Mouse (Mus musculus) forebrain, embryonic 11.5 days (tissue): ENCODE measurements at regions not wholly inside any gene's neighbourhood (a gene's known extent, or its start where the extent isn't known, plus 50 kb on each side); places are given as distances from the start of the nearest gene placed in this dataset.

Source experiments
- ATAC-seq: fragments of 200-750 bp; cut with Nextera tagmentation; replicated peaks from 2 replicates; pipeline ENCODE4 v1.8.0; 2017; ENCODE audit warnings: moderate TSS enrichment; ENCODE audit not compliant: low FRiP score
- DNase-seq: peaks from one replicate; pipeline ENCODE4 v3.0.0-alpha.2; 2017; ENCODE audit warnings: low spot score
- H3K27ac ChIP-seq: fragments of 300-500 bp; sonication (generic); 2 replicates; pipeline ENCODE4 v1.5.1; 2014; ENCODE audit warnings: low read depth, low read length
- H3K27me3 ChIP-seq: fragments of 300-500 bp; sonication (generic); 2 replicates; pipeline ENCODE4 v1.6.1; 2014; ENCODE audit warnings: mild to moderate bottlenecking, low read length, mixed read lengths; ENCODE audit not compliant: control insufficient read depth, insufficient read depth
- H3K36me3 ChIP-seq: fragments of 300-500 bp; sonication (generic); 2 replicates; pipeline ENCODE4 v1.6.1; 2014; ENCODE audit warnings: mild to moderate bottlenecking, low read length, moderate library complexity, mixed read lengths; ENCODE audit not compliant: control insufficient read depth, insufficient read depth
- H3K4me1 ChIP-seq: fragments of 300-500 bp; sonication (generic); replicated peaks from 2 replicates; pipeline ENCODE4 v1.6.1; 2014; ENCODE audit warnings: low read length, mixed read lengths; ENCODE audit not compliant: control insufficient read depth, insufficient read depth
- H3K4me2 ChIP-seq: fragments of 300-500 bp; sonication (generic); 2 replicates; pipeline ENCODE4 v1.6.1; 2014; ENCODE audit warnings: low read depth, mild to moderate bottlenecking, low read length, moderate library complexity, mixed read lengths; ENCODE audit not compliant: severe bottlenecking
- H3K4me3 ChIP-seq: fragments of 300-500 bp; sonication (generic); 2 replicates; pipeline ENCODE4 v1.5.1; 2014; ENCODE audit warnings: low read depth, low read length
- H3K9ac ChIP-seq: fragments of 300-500 bp; sonication (generic); 2 replicates; pipeline ENCODE4 v1.6.1; 2014; ENCODE audit warnings: low read length
- H3K9me3 ChIP-seq: fragments of 300-500 bp; sonication (generic); 2 replicates; pipeline ENCODE4 v1.6.1; 2016; ENCODE audit warnings: low read length, mixed read lengths; ENCODE audit not compliant: control insufficient read depth
- WGBS: fragments of 180-500 bp; shearing (Covaris S2); extraction: QIAGEN DNeasy Blood & Tissue Kit; methylation state at CpG from one replicate; pipeline ENCODE4 v1.1.7; 2014; 5-methylcytosine and 5-hydroxymethylcytosine counted together

DNA sequence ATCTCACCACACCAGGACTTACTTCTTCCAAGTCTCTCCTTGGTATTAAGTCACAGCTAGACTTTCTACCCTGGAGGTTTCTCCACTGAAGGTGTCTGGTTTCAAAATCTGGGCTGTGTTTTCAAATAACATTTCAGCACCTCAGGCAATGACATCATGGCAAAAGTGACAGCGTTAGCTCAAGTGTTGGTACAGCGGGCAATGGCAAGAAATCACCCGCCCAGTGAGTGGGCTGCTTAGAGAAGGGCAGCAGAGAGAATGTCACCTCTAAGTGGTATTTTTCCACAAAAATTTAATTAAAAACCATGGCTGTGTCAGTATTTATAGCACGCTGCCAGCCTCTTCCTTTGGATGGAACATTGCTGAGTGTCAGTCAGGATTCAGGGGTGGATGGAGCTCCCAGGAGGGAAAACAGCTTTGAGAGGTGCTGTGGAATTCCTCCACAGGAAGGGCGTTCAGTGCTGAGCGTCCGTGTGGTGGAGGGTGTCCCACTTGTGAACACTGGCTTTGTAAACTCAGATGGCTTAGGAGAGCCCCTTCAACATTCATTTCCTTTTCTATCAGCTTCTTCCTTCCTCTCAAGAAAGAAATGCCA lies 141.5 kb downstream of the Gas1 start:
- Histone ChIP-seq H3K9me3 (no peaks in the 10 kb centered on the region; the same call in 1 of the 2 replicates), H3K4me2 (no peak overlapping the region), H3K36me3 (no peaks in the 10 kb centered on the region), H3K4me1 (no peaks in the 10 kb centered on the region), H3K4me3 (no peak overlapping the region), H3K9ac (no peak overlapping the region), H3K27ac (no peak overlapping the region), H3K27me3 (no peaks in the 10 kb centered on the region)
- WGBS = 85% methylated on average over 7 of the region's 7 CpGs
- DNase-seq = no peak
- ATAC-seq = no peak

DNA sequence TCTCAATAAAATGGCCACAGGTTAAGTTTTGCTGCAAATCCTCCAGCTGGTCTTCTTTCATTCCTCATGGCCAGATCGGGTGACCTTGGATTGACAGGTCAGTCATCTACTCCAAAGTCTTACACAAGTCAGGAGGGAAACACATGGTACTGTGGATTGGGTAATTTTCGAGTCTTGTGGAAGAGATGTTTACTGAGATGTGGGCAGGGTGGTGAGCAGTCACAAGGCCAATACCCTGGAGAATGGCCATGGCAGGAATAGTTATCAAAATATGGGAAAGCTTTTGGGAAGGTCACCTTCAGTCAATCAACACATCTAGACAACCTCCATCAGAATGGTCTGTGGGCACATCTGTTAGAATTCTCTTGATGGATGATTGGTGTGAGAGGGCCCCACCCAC lies 144.0 kb downstream of the Gas1 start:
- Histone ChIP-seq H3K4me1 (no peaks in the 10 kb centered on the region), H3K9ac (no peak overlapping the region), H3K4me3 (no peak overlapping the region), H3K36me3 (no peaks in the 10 kb centered on the region), H3K4me2 (no peak overlapping the region), H3K9me3 (no peaks in the 10 kb centered on the region), H3K27me3 (no peaks in the 10 kb centered on the region), H3K27ac (no peak overlapping the region)
- WGBS = 76% methylated on average over 2 of the region's 2 CpGs
- DNase-seq = no peak
- no peak for ATAC-seq

DNA sequence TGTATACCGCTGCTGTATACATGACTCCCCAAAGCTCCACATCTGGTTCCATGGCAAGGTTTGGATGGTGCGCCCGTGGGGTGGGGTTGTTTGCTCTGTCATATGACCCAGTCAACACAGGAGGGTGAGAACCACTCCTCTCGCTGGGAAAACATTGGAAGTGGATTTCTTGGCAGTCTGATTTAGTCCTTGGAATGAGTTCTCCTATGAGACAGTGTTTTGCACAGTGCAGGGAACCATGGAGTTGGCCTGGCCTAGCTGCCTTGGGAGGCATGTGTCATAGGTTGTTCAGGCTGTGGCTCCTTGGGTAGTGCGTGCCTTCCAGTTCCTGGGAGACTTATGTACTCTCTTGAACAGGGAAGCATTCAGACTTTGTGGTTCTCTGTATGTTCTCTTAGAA lies 144.6 kb downstream of the Gas1 start:
- H3K9ac ChIP-seq = no peak overlapping the region
- no peaks in the 10 kb centered on the region for H3K36me3 ChIP-seq
- H3K4me1 ChIP-seq = no peaks in the 10 kb centered on the region
- no peaks in the 10 kb centered on the region for H3K9me3 ChIP-seq
- no peak overlapping the region for H3K4me2 ChIP-seq
- WGBS = 92% methylated on average over 5 of the region's 5 CpGs
- H3K27me3 ChIP-seq = no peaks in the 10 kb centered on the region
- no peak overlapping the region; the same call in 1 of the 2 replicates for H3K27ac ChIP-seq
- DNase-seq (no peak), ATAC-seq (no peak)
- H3K4me3 ChIP-seq = no peak overlapping the region

DNA sequence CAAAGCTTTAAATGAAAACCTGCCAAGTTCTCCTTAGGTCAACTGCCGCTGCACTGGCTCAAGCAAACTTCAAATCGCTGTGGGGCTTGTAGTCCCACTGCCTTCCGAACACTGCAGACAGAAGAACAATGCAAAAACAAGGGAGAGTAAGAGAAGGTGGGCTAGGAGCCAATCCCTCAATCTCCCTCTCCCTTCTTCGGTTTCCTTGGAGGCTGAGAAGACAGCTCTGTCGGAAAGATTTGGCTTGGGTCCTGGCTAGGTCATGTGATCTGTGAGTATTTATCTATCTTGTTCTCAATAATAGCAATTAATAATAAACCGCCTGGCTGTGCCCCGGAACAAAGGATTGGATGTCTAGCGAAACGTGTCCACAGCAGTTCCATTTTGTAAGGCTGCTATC lies 147.6 kb downstream of the Gas1 start:
- Histone ChIP-seq H3K36me3 (no peaks in the 10 kb centered on the region), H3K9ac (no peak overlapping the region), H3K4me3 (no peak overlapping the region), H3K9me3 (no peaks in the 10 kb centered on the region), H3K4me2 (no peak overlapping the region), H3K27me3 (no peaks in the 10 kb centered on the region), H3K27ac (no peak overlapping the region), H3K4me1 (no peaks in the 10 kb centered on the region)
- ATAC-seq = no peak
- DNase-seq = no peak
- 90% methylated on average over 9 of the region's 9 CpGs for WGBS

DNA sequence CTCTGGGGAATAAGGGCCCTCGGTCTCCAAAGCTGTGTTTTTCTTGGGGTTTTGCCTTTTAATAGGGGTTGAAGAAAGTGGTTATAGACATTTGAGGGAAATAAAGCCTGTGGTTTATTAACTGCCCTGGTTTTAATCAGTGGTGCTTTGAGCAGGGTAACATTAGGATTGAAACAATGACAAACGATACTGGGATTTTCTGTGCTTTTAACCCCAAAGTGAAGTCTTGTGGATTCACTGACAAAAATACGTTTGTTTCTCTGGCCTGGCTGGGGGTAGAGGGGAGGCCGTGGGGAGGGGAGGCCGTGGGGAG lies 157.0 kb downstream of the Gas1 start:
- ATAC-seq (no peak), DNase-seq (no peak)
- Histone ChIP-seq H3K27ac (no peak overlapping the region; the same call in 1 of the 2 replicates), H3K9ac (no peak overlapping the region), H3K4me2 (no peak overlapping the region), H3K36me3 (no peaks in the 10 kb centered on the region), H3K27me3 (no peaks in the 10 kb centered on the region), H3K9me3 (no peaks in the 10 kb centered on the region), H3K4me3 (no peak overlapping the region), H3K4me1 (peaks cover 8% of the 10 kb centered on the region; the same call in 1 of the 2 replicates)
- 32% methylated on average over 5 of the region's 5 CpGs for WGBS

DNA sequence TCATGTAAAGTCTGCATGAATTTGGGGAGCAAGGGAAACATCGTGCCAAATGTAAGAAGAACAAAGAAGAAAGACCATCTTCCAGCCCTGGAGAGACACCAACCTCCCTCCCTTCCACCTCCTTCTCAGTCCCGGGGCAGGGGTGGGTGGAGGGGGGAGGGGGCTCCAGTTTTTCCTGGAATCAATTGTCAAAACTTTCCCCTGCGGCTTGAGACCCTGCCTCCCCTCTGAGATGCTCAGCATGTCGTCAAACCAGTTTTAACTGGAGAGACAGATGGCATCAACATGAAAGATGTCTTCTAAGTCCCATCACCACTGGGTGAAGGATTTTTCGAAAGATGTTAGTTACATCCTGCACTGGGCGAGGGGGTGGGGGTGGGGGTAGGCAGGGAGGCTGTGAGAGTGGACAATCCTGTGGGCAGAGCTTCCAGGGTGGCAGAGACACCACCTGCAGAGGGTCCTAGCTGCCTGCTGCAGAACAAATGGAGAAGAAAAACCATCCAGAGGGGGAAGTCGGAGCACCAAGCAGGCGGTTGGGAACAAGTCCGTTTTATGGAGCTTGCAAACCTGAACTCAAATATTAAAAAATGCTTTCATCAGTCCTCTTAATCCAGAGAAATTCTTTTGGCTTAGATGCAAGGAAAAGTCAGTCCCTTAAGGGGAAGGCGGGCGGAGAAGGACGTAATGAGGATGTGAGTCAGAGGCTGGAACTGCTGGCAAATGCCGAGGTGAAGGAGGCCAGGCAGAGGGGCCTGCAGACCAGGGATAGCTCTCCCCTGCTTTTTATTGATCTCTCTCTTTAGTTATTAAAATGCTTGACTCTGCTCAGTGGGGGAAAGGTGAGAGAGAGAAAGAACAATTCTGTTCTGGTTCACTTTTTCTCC lies 157.6 kb downstream of the Gas1 start:
- Histone ChIP-seq H3K9ac (no peak overlapping the region; the same call in 1 of the 2 replicates), H3K36me3 (no peaks in the 10 kb centered on the region), H3K4me2 (no peak overlapping the region), H3K4me1 (peaks cover 8% of the 10 kb centered on the region; the same call in 1 of the 2 replicates), H3K4me3 (no peak overlapping the region), H3K9me3 (no peaks in the 10 kb centered on the region), H3K27me3 (no peaks in the 10 kb centered on the region), H3K27ac (no peak overlapping the region; the same call in 1 of the 2 replicates)
- no peak for DNase-seq
- WGBS = 23% methylated on average over 13 of the region's 13 CpGs
- ATAC-seq = no peak

DNA sequence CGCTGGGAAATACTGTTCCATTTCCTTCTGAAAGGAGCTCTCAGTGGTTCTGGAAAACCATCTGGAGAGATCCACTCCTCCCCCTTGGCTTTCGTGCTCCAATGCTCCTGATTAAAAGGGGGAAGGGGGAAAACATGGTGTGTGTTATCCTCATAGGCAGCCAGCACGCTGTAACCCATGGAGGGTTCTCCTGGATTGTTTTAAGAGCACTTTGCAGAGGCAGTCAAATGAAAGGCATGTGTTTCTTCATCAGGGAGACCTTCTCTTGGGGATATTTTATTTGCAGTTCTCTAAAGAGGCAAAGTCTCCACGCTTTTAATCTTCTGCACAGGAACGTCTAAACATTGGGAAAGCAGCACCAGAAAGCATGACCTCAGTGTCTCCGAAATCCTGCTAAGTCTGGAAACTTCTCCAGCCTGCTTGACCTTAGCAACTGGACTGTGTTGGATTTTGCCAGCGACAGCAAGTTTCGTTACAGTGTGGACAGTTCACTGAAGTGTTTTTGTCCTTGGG lies 161.3 kb downstream of the Gas1 start:
- no peak for ATAC-seq
- Histone ChIP-seq H3K4me3 (no peak overlapping the region), H3K9ac (no peak overlapping the region), H3K4me1 (peaks cover 8% of the 10 kb centered on the region; the same call in 1 of the 2 replicates), H3K36me3 (no peaks in the 10 kb centered on the region), H3K27ac (no peak overlapping the region), H3K9me3 (no peaks in the 10 kb centered on the region), H3K4me2 (no peak overlapping the region), H3K27me3 (no peaks in the 10 kb centered on the region)
- DNase-seq = no peak
- 68% methylated on average over 8 of the region's 8 CpGs for WGBS

DNA sequence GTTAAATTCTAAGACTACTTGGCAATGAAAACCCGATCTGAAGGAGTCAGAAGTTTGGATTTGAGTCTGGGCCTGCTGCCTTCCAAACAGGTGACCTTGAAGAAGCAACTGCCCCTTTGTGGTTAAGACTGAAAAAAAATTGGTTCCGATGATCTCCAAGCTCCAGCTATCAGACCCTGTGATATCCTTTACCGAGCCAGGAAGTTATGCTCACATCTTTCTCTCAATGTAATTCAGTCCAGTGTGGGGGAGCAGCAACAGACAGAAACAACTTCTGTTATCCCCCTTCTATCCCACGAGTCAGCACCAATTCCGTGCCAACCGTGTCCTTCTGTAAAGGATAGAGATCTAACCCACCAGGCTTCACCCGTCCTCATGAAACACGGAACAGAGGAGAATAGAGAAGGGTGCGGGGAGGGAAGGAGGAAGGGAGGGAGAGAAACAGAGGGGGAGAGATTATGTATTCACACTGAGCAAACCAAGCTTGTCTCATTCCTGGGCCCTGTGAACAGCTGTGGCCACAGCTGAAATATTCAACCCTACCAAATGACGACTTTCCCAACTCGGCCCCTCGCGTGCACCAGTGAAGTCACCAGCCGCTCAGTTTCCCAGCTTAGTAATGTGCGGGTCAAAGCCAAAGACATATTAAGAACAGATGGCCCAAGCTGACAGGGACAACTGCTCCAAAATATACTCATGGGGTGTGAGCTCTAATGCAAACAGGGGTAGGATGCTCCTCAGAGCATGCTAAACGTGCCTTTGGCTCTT lies 164.9 kb downstream of the Gas1 start:
- no peak for DNase-seq
- ATAC-seq = no peak
- no peak overlapping the region for H3K27ac ChIP-seq

More for the DNA sequence above, 164.9 kb downstream of the Gas1 start:
- Histone ChIP-seq H3K4me2 (no peak overlapping the region), H3K9ac (no peak overlapping the region), H3K4me1 (peaks cover 2% of the 10 kb centered on the region; the same call in 1 of the 2 replicates), H3K27me3 (no peaks in the 10 kb centered on the region), H3K36me3 (no peaks in the 10 kb centered on the region), H3K9me3 (no peaks in the 10 kb centered on the region), H3K4me3 (no peak overlapping the region)
- 85% methylated on average over 16 of the region's 16 CpGs for WGBS
